Mouse (Mus musculus) olfactory bulb, adult 2 months (tissue): ENCODE measurements around the gene Pde6d.

Experiments
- CTCF ChIP-seq: fragments of 200-500 bp; IDR thresholded peaks from 2 replicates; pipeline ENCODE4 v1.5.1; 2012; ENCODE audit warnings: low read depth, mild to moderate bottlenecking, low read length, moderate library complexity; ENCODE audit not compliant: insufficient read depth
- POLR2A ChIP-seq: fragments of 200-500 bp; IDR thresholded peaks from 2 replicates; pipeline ENCODE4 v1.6.1; 2012; ENCODE audit warnings: mild to moderate bottlenecking, low read depth, low read length, moderate library complexity; ENCODE audit not compliant: insufficient read depth

GRCm38 (mm10) chr1:86503906-86504696 lies 78.3 kb downstream of the Pde6d start:
- TF ChIP-seq POLR2A = peak; percentile 60
- peak; percentile 73 for TF ChIP-seq CTCF
